Mouse (Mus musculus) E14TG2a.4 (cell line): Measurements from ENCODE around the gene Wwp2.

Source experiments
- CTCF ChIP-seq: conservative IDR thresholded peaks from 2 replicates; pipeline ENCODE4 v1.5.1; 2014; ENCODE audit warnings: low read length
- POU5F1 ChIP-seq: IDR thresholded peaks from 2 replicates; pipeline ENCODE4 v1.6.1; 2014; ENCODE audit warnings: low read length, borderline replicate concordance

GRCm38 (mm10) chr8:107562164-107562563, 126.0 kb downstream of the Wwp2 start:
- no peak for TF ChIP-seq CTCF
- no peak for TF ChIP-seq POU5F1
